Mouse (Mus musculus): ENCODE data around the gene Erbb3. TPM values are rescaled to one million over a fixed set of nuclear protein-coding genes. Genes with fewer than 3 reads are reported as not detected.

Erbb3 gene
- total and polyA plus RNA-seq, 2 experiments from 2014 or later = 0.65 to 1.7 TPM

DNA sequence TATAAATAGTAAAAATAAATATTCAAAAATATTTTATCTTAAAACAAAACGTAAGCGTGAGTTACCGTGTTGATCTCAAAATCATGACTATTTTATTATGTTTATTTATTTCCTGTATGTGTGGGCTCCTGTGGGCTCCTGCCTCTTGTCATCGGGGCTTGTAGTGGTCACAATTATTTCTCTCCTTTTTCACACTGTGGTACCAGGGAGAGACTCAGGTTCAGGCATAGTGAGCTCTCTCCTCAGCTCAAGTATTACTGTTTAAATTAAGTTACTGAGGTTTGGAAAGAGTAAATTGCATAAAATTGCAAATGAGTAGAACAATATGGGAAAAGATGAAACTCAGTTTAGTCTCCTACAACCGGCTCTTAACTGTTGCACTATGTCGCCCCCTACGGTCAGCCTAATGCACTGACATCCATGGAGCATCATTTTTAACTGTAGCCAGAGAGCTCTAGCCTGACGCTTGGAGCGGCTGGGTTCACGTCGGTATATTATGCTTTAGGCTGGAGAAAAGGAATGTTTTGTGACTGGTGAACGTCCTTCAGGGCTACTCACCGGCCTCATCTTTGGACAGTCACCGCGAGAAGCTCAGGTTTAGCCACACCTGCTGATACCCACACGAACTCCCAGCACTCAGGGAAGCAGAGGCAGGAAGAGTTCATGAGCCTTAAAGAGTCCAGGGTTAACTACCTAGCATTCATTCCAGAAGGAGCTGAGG lies 23.1 kb upstream of the Erbb3 start:
- peak; percentile 87 for TF ChIP-seq CTCF (IDR thresholded peaks at IDR 0.05; ENCODE audit: low read depth)
- Histone ChIP-seq H3K4me1 (ENCODE audit: insufficient read depth, low read length) (no peaks in the 10 kb centered on the region), H3K36me3 (ENCODE audit: insufficient read depth, low read length) (no peaks in the 10 kb centered on the region), H3K27ac (no peak overlapping the region), H3K27me3 (ENCODE audit: insufficient read depth, low read length) (no peaks in the 10 kb centered on the region), H3K9ac (replicated peaks; ENCODE audit: low read length) (no peak overlapping the region), H3K4me3 (ENCODE audit: low read length) (no peak overlapping the region), H3K9me3 (ENCODE audit: low read length) (no peaks in the 10 kb centered on the region), H3K4me2 (ENCODE audit: low read depth, low read length) (0 out of 2 replicates have a peak overlapping the region, but pooled peaks have one; percentile 2)
- ATAC-seq = peak; percentile 82; the same call in 1 of the 2 replicates
- DNase-seq (ENCODE audit: low spot score) = peak; percentile 91
- WGBS = 15% methylated on average over 16 of the region's 16 CpGs

DNA sequence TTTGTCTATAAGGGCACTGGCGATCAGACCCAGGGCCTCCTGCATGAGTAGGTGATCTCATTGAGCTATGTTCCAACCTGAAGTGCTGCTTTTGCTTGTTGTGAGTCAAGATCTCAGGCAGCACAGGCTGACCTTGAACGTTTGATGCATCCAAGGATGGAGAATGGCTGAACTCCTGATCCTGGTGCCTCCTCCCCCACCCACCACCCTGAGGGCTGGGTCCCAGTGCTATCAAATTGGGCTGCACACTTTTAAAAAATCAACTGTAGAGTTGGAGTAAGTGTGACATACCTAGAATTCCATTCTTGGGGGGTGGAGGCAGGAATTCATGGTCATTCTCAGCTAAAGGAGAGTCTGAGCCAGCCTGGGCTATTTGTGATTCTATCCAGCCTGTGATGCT lies 17.0 kb upstream of the Erbb3 start:
- WGBS = 47% methylated on average over 2 of the region's 2 CpGs
- no peak for TF ChIP-seq CTCF (IDR thresholded peaks at IDR 0.05; ENCODE audit: low read depth)
- no peak for ATAC-seq

DNA sequence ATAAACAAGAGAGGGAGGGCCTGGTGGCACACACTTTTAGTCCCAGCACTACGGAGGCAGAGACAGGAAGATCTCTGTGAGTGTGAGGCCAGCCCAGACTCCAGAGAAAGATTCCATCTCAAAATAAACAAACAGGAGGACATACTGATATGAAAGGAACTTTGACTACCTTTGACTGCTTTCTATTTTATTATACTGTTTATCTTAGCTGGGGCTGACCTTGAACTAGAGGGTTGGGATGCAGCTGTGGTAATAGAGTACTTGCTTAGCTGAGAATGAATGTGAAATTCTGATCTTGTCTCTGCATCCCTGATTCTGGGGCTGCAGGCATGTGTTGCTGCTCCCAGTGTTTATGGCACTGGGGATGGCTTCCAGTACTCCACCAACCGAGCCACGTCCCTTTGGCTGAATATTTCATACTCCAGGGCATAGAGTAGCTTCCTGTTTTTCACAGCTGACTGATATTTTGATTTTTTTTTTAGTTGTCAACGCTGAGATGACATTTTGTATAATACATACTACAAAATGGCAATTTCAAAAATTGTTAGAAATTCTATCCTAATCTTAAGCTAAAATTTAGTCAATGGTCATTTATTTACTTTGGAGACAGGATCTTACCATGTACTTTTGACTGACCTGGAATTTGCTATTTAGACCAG lies 13.1 kb upstream of the Erbb3 start:
- 92% methylated on average over 4 of the region's 4 CpGs for WGBS
- H3K9me3 ChIP-seq (ENCODE audit: low read length) = no peaks in the 10 kb centered on the region
- DNase-seq (ENCODE audit: low spot score) (no peak), ATAC-seq (no peak)
- H3K4me3 ChIP-seq (ENCODE audit: low read length) = no peak overlapping the region
- no peak overlapping the region for H3K4me2 ChIP-seq (ENCODE audit: low read depth, low read length)
- H3K36me3 ChIP-seq (ENCODE audit: insufficient read depth, low read length) = no peaks in the 10 kb centered on the region
- no peak overlapping the region for H3K9ac ChIP-seq (replicated peaks; ENCODE audit: low read length)
- no peak overlapping the region for H3K27ac ChIP-seq
- no peaks in the 10 kb centered on the region for H3K4me1 ChIP-seq (ENCODE audit: insufficient read depth, low read length)
- no peak for TF ChIP-seq CTCF (IDR thresholded peaks at IDR 0.05; ENCODE audit: low read depth)
- no peaks in the 10 kb centered on the region for H3K27me3 ChIP-seq (ENCODE audit: insufficient read depth, low read length)

More for the DNA sequence above, 17.0 kb upstream of the Erbb3 start:
- no peak for DNase-seq (ENCODE audit: low spot score)
- Histone ChIP-seq H3K4me1 (ENCODE audit: insufficient read depth, low read length) (no peaks in the 10 kb centered on the region), H3K27me3 (ENCODE audit: insufficient read depth, low read length) (no peaks in the 10 kb centered on the region), H3K9ac (replicated peaks; ENCODE audit: low read length) (no peak overlapping the region), H3K36me3 (ENCODE audit: insufficient read depth, low read length) (no peaks in the 10 kb centered on the region), H3K9me3 (ENCODE audit: low read length) (no peaks in the 10 kb centered on the region), H3K27ac (no peak overlapping the region), H3K4me3 (ENCODE audit: low read length) (no peak overlapping the region), H3K4me2 (ENCODE audit: low read depth, low read length) (no peak overlapping the region)

DNA sequence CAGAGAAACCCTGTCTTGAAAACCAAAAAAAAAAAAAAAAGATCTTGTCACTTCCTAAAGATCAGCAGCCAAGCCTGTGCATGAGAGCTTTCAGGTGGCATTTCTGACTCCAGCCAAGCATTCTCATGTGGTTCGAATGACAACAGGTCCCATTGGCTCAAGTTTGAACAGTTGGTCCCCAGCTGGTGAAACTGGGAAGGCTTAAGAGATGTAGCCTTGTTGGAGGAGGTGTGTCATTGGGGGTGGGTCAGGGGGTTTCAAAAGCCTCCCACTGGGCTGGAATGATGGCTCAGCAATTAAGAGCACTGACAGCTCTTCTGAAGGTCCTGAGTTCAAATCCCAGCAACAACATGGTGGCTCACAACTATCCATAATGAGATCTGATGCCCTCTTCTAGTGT lies 12.0 kb upstream of the Erbb3 start:
- ATAC-seq = no peak
- DNase-seq (ENCODE audit: low spot score) = no peak
- H3K27ac ChIP-seq = no peak overlapping the region
- TF ChIP-seq CTCF (IDR thresholded peaks at IDR 0.05; ENCODE audit: low read depth) = no peak
- H3K9ac ChIP-seq (replicated peaks; ENCODE audit: low read length) = no peak overlapping the region
- no peaks in the 10 kb centered on the region for H3K9me3 ChIP-seq (ENCODE audit: low read length)
- H3K27me3 ChIP-seq (ENCODE audit: insufficient read depth, low read length) = no peaks in the 10 kb centered on the region
- no peaks in the 10 kb centered on the region for H3K36me3 ChIP-seq (ENCODE audit: insufficient read depth, low read length)
- H3K4me3 ChIP-seq (ENCODE audit: low read length) = no peak overlapping the region
- WGBS = 84% methylated on average over 1 of the region's 1 CpGs
- H3K4me1 ChIP-seq (ENCODE audit: insufficient read depth, low read length) = no peaks in the 10 kb centered on the region
- H3K4me2 ChIP-seq (ENCODE audit: low read depth, low read length) = no peak overlapping the region

DNA sequence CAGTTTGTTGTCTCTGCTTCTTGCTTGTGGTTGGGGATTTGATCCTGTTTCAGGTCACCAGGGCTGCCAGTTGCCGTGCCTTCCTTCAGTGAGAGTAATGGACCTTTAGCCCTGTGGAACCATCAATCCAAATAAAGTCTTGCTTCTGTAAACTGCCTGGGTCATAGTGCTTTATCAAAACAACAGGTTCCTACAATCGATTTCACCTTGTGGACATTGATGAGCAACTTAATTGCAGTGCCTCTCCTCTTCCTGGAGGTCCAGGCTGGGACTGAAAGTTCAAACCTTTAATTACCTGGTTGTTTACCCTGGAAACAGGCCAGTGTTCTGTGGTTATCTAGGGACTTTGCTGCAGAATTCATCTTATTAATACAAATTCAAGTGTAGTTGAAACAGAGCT lies 9.0 kb upstream of the Erbb3 start:
- Histone ChIP-seq H3K27ac (no peak overlapping the region), H3K4me1 (ENCODE audit: insufficient read depth, low read length) (no peaks in the 10 kb centered on the region), H3K4me3 (ENCODE audit: low read length) (no peak overlapping the region), H3K27me3 (ENCODE audit: insufficient read depth, low read length) (no peaks in the 10 kb centered on the region), H3K9me3 (ENCODE audit: low read length) (no peaks in the 10 kb centered on the region), H3K9ac (replicated peaks; ENCODE audit: low read length) (no peak overlapping the region), H3K4me2 (ENCODE audit: low read depth, low read length) (no peak overlapping the region), H3K36me3 (ENCODE audit: insufficient read depth, low read length) (no peaks in the 10 kb centered on the region)
- 82% methylated on average over 2 of the region's 2 CpGs for WGBS
- no peak for ATAC-seq
- no peak for DNase-seq (ENCODE audit: low spot score)
- TF ChIP-seq CTCF (IDR thresholded peaks at IDR 0.05; ENCODE audit: low read depth) = no peak

DNA sequence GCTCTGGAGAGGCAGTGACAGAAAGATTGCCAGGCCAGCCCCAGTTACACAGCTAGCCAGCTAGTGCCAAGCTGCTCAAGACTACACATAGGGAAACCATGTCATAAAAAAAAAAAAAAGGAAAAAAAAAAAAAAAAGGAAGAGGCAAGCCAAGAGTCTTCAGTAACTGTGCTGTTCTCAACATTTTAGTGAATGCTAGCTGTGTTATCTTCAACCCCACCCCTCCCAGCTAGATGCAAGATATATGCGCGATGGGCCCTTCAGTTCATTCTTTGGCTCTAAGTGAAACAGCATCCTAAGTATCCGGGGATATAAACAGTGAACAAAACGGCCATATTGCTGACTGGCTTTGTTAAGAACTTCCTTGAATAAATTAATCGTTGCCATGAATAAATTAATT lies 3.3 kb upstream of the Erbb3 start:
- Histone ChIP-seq H3K4me2 (ENCODE audit: low read depth, low read length) (no peak overlapping the region), H3K4me3 (ENCODE audit: low read length) (no peak overlapping the region), H3K27me3 (ENCODE audit: insufficient read depth, low read length) (peaks cover 11% of the 10 kb centered on the region), H3K4me1 (ENCODE audit: insufficient read depth, low read length) (peaks cover 5% of the 10 kb centered on the region; the same call in 1 of the 2 replicates), H3K9me3 (ENCODE audit: low read length) (no peaks in the 10 kb centered on the region), H3K27ac (no peak overlapping the region), H3K9ac (replicated peaks; ENCODE audit: low read length) (no peak overlapping the region), H3K36me3 (ENCODE audit: insufficient read depth, low read length) (no peaks in the 10 kb centered on the region)
- ATAC-seq (no peak), DNase-seq (ENCODE audit: low spot score) (no peak)
- no peak for TF ChIP-seq CTCF (IDR thresholded peaks at IDR 0.05; ENCODE audit: low read depth)
- WGBS = 56% methylated on average over 5 of the region's 5 CpGs

DNA sequence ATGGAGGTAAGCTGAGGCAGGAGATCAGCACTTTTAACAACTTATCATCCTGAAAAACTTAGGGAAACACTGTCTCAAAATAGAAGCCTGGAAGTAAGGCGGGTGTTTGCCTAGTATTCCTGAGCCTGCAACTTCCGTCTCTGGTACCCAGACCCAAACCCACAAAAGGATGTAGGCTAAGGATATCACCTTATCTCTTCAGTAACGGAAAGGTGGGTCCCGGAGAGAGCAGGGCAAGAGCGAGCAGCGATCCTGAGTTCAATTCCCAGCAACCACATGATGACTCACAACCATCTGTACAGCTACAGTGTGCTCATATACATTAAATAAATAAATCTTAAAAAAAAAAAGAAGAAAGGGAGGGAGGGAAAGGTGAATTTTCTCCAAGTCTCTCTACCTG lies 2.0 kb upstream of the Erbb3 start:
- Histone ChIP-seq H3K4me3 (ENCODE audit: low read length) (no peak overlapping the region), H3K27me3 (ENCODE audit: insufficient read depth, low read length) (peaks cover 21% of the 10 kb centered on the region), H3K27ac (no peak overlapping the region), H3K9me3 (ENCODE audit: low read length) (no peaks in the 10 kb centered on the region), H3K4me1 (ENCODE audit: insufficient read depth, low read length) (peaks cover 5% of the 10 kb centered on the region; the same call in 1 of the 2 replicates), H3K36me3 (ENCODE audit: insufficient read depth, low read length) (no peaks in the 10 kb centered on the region), H3K4me2 (ENCODE audit: low read depth, low read length) (no peak overlapping the region), H3K9ac (replicated peaks; ENCODE audit: low read length) (no peak overlapping the region)
- 86% methylated on average over 6 of the region's 6 CpGs for WGBS
- no peak for DNase-seq (ENCODE audit: low spot score)
- no peak for TF ChIP-seq CTCF (IDR thresholded peaks at IDR 0.05; ENCODE audit: low read depth)
- ATAC-seq = no peak

Measured in hindbrain, postnatal 0 days (tissue).